Mouse (Mus musculus) MEL-GATA-1-ER (cell line): ENCODE results near the gene Arhgef11.
A peak's percentile ranks its signal among the peaks of the same experiment; 100 is the strongest.

Experiments
- DNase-seq: peaks from one replicate; pipeline ENCODE4 v3.0.0-alpha.2; 2012; ENCODE audit warnings: low read depth; ENCODE audit errors: extremely low read depth

Arhgef11 gene

DNA sequence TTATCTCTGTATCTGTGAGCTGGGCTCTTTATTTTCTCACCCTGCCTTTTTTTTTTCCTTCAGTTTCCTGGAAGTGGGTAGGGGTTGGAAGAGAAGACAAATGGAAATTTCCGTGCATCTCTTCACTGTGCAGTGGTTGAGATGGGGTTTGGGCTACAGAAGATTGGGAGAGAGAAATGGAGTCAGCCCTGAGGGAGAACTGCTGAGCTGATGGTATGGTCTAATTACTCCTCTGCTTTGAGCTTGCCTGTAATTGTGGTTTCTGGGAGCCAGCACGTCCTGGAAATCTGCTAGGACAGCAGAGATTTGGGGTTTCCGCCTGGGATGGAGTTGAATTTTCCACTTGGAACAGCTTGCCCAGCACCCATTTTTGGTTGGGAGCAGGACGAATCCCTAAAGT lies 43.1 kb downstream of the Arhgef11 start:
- no peak for DNase-seq

DNA sequence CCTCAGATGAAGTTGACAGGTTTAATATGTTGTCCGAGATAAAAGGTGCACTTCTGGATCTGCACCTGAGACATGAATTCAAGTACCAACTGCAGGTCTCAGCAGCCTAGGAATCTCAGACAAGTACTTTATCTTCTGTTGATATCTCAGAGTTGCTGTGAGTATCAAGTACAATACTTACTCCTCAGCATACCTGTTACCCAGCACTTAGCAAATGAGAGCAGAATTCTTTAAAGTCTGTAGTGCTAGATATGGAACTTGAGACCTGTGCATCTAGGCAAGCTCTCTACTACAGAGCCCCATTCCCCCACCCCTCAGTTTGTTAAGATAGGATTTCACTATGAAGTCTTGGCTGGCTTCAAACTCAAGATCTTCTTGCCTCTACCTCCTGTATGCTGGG lies 43.9 kb downstream of the Arhgef11 start:
- DNase-seq: no peak

GRCm38 (mm10) chr3:87718525-87718924 lies 101.2 kb downstream of the Arhgef11 start:
- peak; percentile 63 for DNase-seq

- no peak for DNase-seq
These were observed 107.2 kb downstream of the Arhgef11 start for GRCm38 (mm10) chr3:87724556-87724955.

- no peak for DNase-seq
These were observed 108.2 kb downstream of the Arhgef11 start for GRCm38 (mm10) chr3:87725396-87726160.

DNA sequence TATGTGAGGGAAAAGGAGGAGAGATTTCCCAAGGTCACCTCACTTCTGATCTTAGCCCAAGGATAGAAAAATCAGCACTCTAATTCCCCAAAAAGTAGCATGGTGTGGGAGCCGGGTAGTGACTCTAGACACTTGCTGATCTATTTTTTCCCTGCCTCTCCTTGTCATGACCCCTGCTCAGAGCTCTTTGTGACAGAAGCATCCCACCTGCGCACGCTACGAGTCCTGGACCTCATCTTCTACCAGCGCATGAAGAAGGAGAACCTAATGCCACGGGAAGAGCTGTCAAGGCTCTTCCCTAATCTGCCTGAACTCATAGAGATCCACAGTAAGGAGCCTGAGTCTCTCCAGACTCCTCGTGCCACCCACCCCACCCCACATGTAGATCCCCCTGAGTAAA lies 108.8 kb downstream of the Arhgef11 start:
- DNase-seq: no peak

DNA sequence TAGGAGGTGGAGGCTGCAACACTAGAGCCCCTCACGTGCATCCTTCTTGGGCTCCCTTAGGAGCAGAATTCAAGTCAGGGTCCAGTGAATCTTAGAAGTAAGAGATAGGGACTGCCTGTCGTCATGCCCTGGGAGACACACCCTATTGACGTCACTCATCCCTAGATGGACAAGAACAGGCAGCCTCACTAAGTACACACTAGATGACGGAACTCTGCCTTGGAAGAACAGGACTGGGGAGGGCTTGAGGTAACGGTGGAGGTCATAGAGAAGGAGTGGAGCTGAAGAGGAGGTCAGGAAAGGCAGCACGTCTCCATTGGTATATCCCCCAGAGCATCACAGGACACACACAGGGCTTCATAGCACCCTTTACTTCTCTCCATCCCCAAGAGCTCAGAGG lies 111.3 kb downstream of the Arhgef11 start:
- DNase-seq: no peak

GRCm38 (mm10) chr3:87733098-87733497 lies 115.7 kb downstream of the Arhgef11 start:
- DNase-seq: no peak

DNA sequence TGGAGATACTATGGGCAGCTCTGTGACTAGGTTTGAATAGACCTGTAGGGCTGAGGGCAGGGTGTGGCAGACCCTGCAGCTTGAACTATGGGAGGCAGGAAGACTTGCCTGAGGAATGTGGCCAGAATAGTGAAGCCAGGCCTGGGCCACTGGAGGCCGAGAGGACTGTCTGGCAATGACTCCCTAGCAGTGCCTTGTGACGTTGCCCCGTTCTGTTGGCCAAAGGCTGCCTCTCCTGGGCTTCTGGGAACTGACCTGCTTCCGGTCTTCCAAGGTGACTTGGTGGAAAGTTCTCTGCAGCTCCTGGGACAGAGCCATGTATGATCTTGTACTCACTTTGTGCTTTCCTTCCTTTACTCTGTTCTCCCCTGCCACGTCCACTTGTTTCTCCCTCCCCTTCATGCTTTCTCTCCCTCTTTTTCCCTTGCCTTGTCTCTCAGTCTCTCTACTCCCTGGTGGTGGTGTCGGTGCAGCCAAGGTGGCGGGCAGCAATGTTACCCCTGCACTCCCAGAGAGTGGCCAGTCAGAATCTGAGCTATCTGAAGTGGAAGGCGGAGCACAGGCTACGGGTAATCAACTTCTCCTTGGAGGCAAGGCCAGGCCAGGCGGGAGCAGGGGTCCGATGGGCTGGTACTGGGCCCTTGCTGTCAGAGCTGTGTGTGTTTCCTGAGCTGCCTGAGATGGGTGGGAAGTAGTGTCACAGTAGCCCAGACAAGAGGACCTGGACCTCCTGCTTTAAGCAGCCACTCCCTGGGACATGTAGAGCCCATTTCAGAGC lies 116.8 kb downstream of the Arhgef11 start:
- DNase-seq: no peak

DNA sequence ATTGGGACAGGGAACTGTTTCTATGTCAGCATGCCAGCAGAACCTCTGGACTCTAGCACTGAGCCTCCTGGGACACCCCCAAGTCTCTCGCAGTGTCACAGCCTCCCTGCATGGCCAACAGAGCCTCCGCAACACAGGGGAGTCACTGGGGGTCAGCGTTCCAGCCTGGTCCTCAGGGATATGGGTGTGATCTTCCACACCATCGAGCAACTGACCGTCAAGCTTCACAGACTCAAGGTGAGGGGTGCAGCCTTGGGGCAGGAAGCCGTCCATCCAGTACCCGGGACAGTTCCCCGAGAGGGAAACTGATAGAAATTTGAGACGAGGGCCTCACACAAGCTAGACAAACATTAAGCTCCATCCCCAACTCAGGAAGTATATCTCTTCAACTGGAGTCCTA lies 118.0 kb downstream of the Arhgef11 start:
- DNase-seq: no peak

- no peak for DNase-seq
These were observed 121.5 kb downstream of the Arhgef11 start for GRCm38 (mm10) chr3:87738906-87739305.

GRCm38 (mm10) chr3:87742013-87742412 lies 124.7 kb downstream of the Arhgef11 start:
- DNase-seq: no peak

DNA sequence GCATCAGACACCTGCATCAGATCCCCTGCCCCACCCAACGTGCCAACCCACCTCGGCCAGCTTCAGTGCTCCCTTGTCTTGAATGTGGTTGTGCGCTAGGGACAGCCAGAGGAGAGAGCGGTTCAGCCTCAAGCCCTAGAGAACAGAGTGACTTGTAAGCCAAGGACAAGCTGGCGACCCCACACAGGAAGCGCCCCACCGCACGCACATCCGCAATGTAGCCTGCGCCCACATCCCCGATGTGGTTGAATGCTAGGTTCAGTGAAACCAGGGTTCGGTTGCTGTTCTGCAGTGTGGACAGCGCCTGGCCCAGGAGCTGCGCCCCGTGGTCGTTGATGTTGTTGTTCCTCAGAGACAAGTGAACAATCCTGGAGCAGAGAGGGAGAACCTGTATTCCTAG lies 125.4 kb downstream of the Arhgef11 start:
- DNase-seq: no peak

GRCm38 (mm10) chr3:87743927-87744326 lies 126.6 kb downstream of the Arhgef11 start:
- DNase-seq: no peak

DNA sequence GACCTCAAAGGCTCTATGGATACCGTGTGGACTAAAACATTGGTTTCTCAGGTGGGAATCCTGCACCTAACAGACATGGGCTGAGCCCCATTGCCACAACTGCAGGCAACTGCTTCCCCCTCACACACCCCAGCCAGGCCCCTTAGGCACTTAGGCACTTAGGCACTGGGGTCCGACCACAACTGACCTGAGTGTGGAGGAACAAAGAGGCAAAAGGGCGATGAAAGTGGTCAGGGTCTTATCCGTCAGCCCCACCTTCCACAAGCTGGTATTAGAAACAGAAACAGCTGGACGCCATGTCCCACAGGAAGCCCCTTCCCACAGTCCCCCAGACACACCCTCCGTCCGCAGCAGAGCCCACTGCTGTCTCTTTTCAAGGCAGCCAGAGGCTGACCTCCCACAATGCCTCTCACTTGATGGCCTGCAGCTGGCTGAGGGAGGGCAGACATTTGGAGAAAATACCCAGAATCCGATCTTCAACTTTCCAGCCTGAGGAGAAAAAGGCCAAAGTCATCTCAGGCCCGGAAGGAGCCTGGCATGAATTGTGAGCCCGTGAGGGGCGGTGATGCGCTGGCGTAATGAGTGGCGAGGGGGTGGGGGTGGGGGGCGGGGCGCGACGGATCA lies 127.8 kb downstream of the Arhgef11 start:
- no peak for DNase-seq

GRCm38 (mm10) chr3:87748431-87748830 lies 131.1 kb downstream of the Arhgef11 start, which contains the start of gene Lrrc71:
TSS of gene Lrrc71 (minus strand) at chr3:87748625.
- no peak for DNase-seq

DNA sequence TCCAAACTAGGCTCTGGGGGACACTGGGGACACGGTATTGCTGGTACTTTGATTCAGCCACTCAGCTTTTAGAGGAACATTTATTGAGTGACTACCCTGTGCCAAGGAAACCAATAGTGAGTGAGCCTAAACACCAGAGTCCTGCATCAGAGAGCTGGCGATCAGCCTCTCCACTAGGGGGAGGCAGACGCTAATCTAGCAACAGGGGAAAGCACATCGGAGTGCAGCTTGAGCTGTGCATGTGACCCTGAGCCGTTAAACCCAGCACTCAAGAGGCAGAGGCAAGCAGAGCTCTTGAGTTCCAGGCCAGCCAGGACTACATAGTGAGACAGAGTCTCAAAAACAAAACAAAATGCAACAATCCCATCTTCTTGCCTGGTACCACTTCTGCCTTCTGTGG lies 131.7 kb downstream of the Arhgef11 start:
- peak; percentile 36 for DNase-seq

DNA sequence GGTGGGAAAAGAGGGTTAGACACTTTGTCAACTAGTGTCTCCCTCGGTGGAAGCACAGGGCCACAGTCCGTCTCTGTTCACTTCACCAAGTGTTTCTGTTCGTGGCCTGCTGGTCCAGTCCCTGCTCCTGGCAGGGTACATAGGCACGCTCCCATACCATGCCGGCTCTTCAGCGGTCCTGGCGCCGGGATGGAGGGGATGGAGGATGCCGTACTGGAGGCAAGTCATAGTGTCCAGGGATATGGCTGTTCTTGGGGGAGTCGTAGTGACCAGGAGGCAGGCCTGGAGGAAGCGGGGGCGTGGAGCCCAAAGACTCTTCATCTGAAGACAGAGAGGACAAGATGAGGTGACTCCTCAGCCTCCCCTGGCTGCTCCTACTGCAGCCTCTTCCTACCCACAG lies 132.6 kb downstream of the Arhgef11 start:
- DNase-seq: no peak

DNA sequence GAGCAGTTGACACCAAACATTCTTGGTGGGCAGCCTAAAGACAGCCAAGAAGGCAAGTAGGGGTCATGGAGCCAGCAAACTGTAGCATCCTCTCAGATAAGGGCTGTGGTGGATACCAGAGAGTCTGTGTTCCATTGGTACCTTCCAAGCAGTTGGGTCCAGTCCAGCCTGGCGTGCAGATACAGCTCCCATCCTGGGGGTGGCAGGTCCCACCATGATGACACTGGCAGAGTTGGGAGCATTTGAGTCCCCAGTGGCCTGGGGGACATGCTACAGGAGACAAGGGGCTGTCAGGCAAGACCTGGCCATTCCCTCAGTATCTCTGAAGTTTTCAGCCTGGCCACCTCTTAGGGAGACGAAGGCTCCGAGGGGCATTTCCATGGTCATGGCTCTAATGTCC lies 135.2 kb downstream of the Arhgef11 start:
- no peak for DNase-seq

GRCm38 (mm10) chr3:87753829-87754228 lies 136.5 kb downstream of the Arhgef11 start:
- DNase-seq: no peak

DNA sequence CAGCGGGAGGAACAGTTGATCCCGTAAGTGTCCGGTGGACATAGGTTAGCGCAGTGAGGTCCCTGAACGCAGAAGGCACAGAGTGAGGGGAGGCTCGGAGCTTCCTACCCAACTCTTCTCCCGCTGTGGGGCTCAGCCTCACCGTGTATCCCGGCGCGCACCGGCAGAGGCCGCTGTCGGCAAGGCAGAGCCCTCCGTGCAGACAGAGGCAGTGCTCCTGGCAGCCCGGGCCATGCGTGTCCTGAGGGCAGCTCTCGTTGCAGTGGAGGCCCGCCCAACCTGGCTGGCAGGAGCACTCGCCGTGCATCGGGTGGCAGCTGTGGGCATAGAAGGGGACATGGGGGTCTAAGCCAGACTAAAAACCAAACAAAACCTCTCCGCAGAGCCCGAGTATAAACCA lies 138.6 kb downstream of the Arhgef11 start:
- DNase-seq: no peak

DNA sequence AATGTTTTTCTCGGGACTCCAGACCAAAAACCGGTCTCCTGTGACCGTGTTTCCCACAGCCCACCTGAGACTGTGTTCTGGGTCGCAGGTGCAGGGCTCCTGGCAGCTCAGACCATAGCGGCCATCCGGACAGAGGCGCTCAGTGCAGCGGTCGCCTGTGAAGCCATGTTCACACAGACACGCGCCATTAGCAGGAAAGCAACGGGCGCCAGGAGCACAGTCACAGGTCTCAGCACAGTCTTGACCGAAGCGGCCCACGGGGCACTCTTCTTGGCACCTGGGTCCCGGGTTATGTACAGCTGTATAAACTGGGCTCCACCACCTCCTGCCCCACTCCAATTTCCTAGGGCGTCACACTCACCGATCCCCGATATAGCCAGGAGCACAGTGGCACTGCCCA lies 139.1 kb downstream of the Arhgef11 start:
- no peak for DNase-seq
